Mouse (Mus musculus) heart, embryonic 13.5 days (tissue): ENCODE results near the gene Mrps18b. TPM values are rescaled to one million over a fixed set of nuclear protein-coding genes. Genes with fewer than 3 reads are reported as not detected.
A peak's percentile ranks its signal among the peaks of the same experiment; 100 is the strongest.
"Not testable (repeated sequence)": the region's sequence is repeated elsewhere in the genome, so short reads cannot be mapped to it uniquely, and the experiment has no call there.

Experiments used
- ATAC-seq: fragments of 200-750 bp; cut with Nextera tagmentation; 2 replicates; pipeline ENCODE4 v1.8.0; 2017; ENCODE audit warnings: moderate TSS enrichment; ENCODE audit not compliant: insufficient number of reproducible peaks, low FRiP score, low TSS enrichment; ENCODE audit errors: extremely low read depth
- H3K27ac ChIP-seq: fragments of 300-500 bp; sonication (generic); replicated peaks from 2 replicates; pipeline ENCODE4 v1.5.1; 2015; ENCODE audit warnings: moderate library complexity, mild to moderate bottlenecking, inconsistent platforms
- H3K27me3 ChIP-seq: fragments of 300-500 bp; sonication (generic); replicated peaks from 2 replicates; pipeline ENCODE4 v1.6.1; 2015; ENCODE audit warnings: mild to moderate bottlenecking, inconsistent platforms
- H3K36me3 ChIP-seq: fragments of 300-500 bp; sonication (generic); 2 replicates; pipeline ENCODE4 v1.6.1; 2015; ENCODE audit warnings: mild to moderate bottlenecking, inconsistent platforms
- H3K4me1 ChIP-seq: fragments of 300-500 bp; sonication (generic); 2 replicates; pipeline ENCODE4 v1.6.1; 2015; ENCODE audit warnings: inconsistent platforms
- H3K4me2 ChIP-seq: fragments of 300-500 bp; sonication (generic); 2 replicates; pipeline ENCODE4 v1.6.1; 2015; ENCODE audit warnings: inconsistent platforms, mild to moderate bottlenecking, moderate library complexity
- H3K4me3 ChIP-seq: fragments of 300-500 bp; sonication (generic); 2 replicates; pipeline ENCODE4 v1.5.1; 2015; ENCODE audit warnings: moderate library complexity, mild to moderate bottlenecking, inconsistent platforms
- H3K9ac ChIP-seq: fragments of 300-500 bp; sonication (generic); 2 replicates; pipeline ENCODE4 v1.6.1; 2015; ENCODE audit warnings: inconsistent platforms, mild to moderate bottlenecking, moderate library complexity
- H3K9me3 ChIP-seq: fragments of 300-500 bp; sonication (generic); 2 replicates; pipeline ENCODE4 v1.6.1; 2016; ENCODE audit warnings: inconsistent platforms
- whole genome bisulfite sequencing: fragments of 180-500 bp; shearing (Covaris S2); methylation state at CpG from one replicate; pipeline ENCODE4 v1.1.7; 2015; ENCODE audit warnings: mixed read lengths; 5-methylcytosine and 5-hydroxymethylcytosine counted together
- polyA plus RNA-seq: library from polyadenylated mRNA; unstranded; fragments of >200 nt; fragmentation: Nextera tagmentation; extraction: Ambion mirVana; gene quantifications from 2 replicates; pipeline ENCODE4 v1.2.1, GENCODE M21; 2015

The Mrps18b gene
- polyA plus RNA-seq = 67.8 and 75.9 TPM in 2 replicates

- Histone ChIP-seq H3K4me1 (peaks cover 33% of the 10 kb centered on the region), H3K4me3 (peak within 1 kb of the TSS; percentile 86), H3K36me3 (peaks cover 52% of the 10 kb centered on the region), H3K9ac (peak within 1 kb of the TSS; percentile 96), H3K4me2 (peak within 1 kb of the TSS; percentile 98), H3K9me3 (no peaks in the 10 kb centered on the region), H3K27ac (peak within 1 kb of the TSS; percentile 96), H3K27me3 (no peaks in the 10 kb centered on the region)
- WGBS = under 1% methylated on average over 83 of the region's 83 CpGs
- ATAC-seq = peak; percentile 87
Observed at GRCm38 (mm10) chr17:35916297-35917142, at the start of gene Mrps18b, which contains the start of gene Ppp1r10. TSS of gene Mrps18b (minus strand) at chr17:35916389. TSS of gene Ppp1r10 (plus strand) at chr17:35916434.

GRCm38 (mm10) chr17:35963279-35963678, 47.1 kb upstream of the Mrps18b start:
- no peaks in the 10 kb centered on the region for H3K9me3 ChIP-seq
- no peak overlapping the region for H3K9ac ChIP-seq
- H3K27ac ChIP-seq = no peak overlapping the region
- no peak for ATAC-seq
- H3K4me1 ChIP-seq = peaks cover 9% of the 10 kb centered on the region
- H3K36me3 ChIP-seq = peaks cover 86% of the 10 kb centered on the region
- H3K4me2 ChIP-seq = no peak overlapping the region
- no peaks in the 10 kb centered on the region for H3K27me3 ChIP-seq
- 88% methylated on average over 10 of the region's 10 CpGs for WGBS
- no peak overlapping the region for H3K4me3 ChIP-seq

GRCm38 (mm10) chr17:35958533-35959223, 42.5 kb upstream of the Mrps18b start:
- no peak for ATAC-seq
- no peaks in the 10 kb centered on the region for H3K4me1 ChIP-seq
- no peak overlapping the region for H3K4me2 ChIP-seq
- no peaks in the 10 kb centered on the region for H3K9me3 ChIP-seq
- no peak overlapping the region for H3K4me3 ChIP-seq
- no peak overlapping the region for H3K27ac ChIP-seq
- H3K27me3 ChIP-seq = no peaks in the 10 kb centered on the region
- WGBS = 93% methylated on average over 15 of the region's 15 CpGs
- peaks cover 83% of the 10 kb centered on the region for H3K36me3 ChIP-seq
- H3K9ac ChIP-seq = no peak overlapping the region

- no peak for ATAC-seq
- H3K4me2 ChIP-seq = no peak overlapping the region
- peaks cover 43% of the 10 kb centered on the region for H3K36me3 ChIP-seq
- H3K4me3 ChIP-seq = no peak overlapping the region
- 68% methylated on average over 8 of the region's 8 CpGs for whole genome bisulfite sequencing
- H3K4me1 ChIP-seq = no peaks in the 10 kb centered on the region
- no peaks in the 10 kb centered on the region for H3K9me3 ChIP-seq
- no peak overlapping the region for H3K27ac ChIP-seq
- no peaks in the 10 kb centered on the region for H3K27me3 ChIP-seq
- H3K9ac ChIP-seq = no peak overlapping the region
Observed at GRCm38 (mm10) chr17:35954665-35955064, 38.5 kb upstream of the Mrps18b start.

GRCm38 (mm10) chr17:35952559-35952958, 36.4 kb upstream of the Mrps18b start:
- WGBS = 73% methylated on average over 3 of the region's 3 CpGs
- H3K27me3 ChIP-seq, ATAC-seq, H3K4me2 ChIP-seq, H3K9me3 ChIP-seq, H3K4me1 ChIP-seq, H3K27ac ChIP-seq, H3K4me3 ChIP-seq, H3K9ac ChIP-seq: not testable (repeated sequence)
- peaks cover 22% of the 10 kb centered on the region for H3K36me3 ChIP-seq

GRCm38 (mm10) chr17:35950946-35951345, 34.8 kb upstream of the Mrps18b start:
- H3K4me3 ChIP-seq, H3K9ac ChIP-seq, ATAC-seq, H3K4me2 ChIP-seq, H3K27ac ChIP-seq, H3K4me1 ChIP-seq, H3K9me3 ChIP-seq, H3K27me3 ChIP-seq, H3K36me3 ChIP-seq: not testable (repeated sequence)

- no peaks in the 10 kb centered on the region for H3K27me3 ChIP-seq
- no peak overlapping the region for H3K4me3 ChIP-seq
- 0 out of 2 replicates have a peak, but pooled peaks cover 5% of the 10 kb centered on the region for H3K9me3 ChIP-seq
- 47% methylated on average over 1 of the region's 1 CpGs for WGBS
- no peak overlapping the region for H3K9ac ChIP-seq
- no peaks in the 10 kb centered on the region for H3K4me1 ChIP-seq
- ATAC-seq = no peak
- no peak overlapping the region for H3K27ac ChIP-seq
- H3K36me3 ChIP-seq = no peaks in the 10 kb centered on the region
- no peak overlapping the region for H3K4me2 ChIP-seq
Observed at GRCm38 (mm10) chr17:35939941-35940340, 23.8 kb upstream of the Mrps18b start.

- Histone ChIP-seq H3K4me3 (no peak overlapping the region), H3K9me3 (0 out of 2 replicates have a peak, but pooled peaks cover 5% of the 10 kb centered on the region), H3K27ac (no peak overlapping the region), H3K27me3 (no peaks in the 10 kb centered on the region), H3K4me1 (no peaks in the 10 kb centered on the region), H3K4me2 (no peak overlapping the region), H3K9ac (no peak overlapping the region), H3K36me3 (no peaks in the 10 kb centered on the region)
- ATAC-seq = no peak; the same call in 1 of the 2 replicates
- WGBS = 59% methylated on average over 2 of the region's 2 CpGs
Observed at GRCm38 (mm10) chr17:35939108-35939507, 22.9 kb upstream of the Mrps18b start.

- 0 out of 2 replicates have a peak, but pooled peaks cover 5% of the 10 kb centered on the region for H3K9me3 ChIP-seq
- WGBS = 17% methylated on average over 2 of the region's 2 CpGs
- no peak overlapping the region for H3K4me2 ChIP-seq
- no peaks in the 10 kb centered on the region for H3K4me1 ChIP-seq
- ATAC-seq = no peak
- H3K36me3 ChIP-seq = no peaks in the 10 kb centered on the region
- no peaks in the 10 kb centered on the region for H3K27me3 ChIP-seq
- no peak overlapping the region for H3K27ac ChIP-seq
- no peak overlapping the region for H3K4me3 ChIP-seq
- no peak overlapping the region for H3K9ac ChIP-seq
Observed at GRCm38 (mm10) chr17:35937700-35938348, 21.6 kb upstream of the Mrps18b start.

- H3K9me3 ChIP-seq, H3K27ac ChIP-seq, H3K27me3 ChIP-seq, H3K9ac ChIP-seq, H3K4me2 ChIP-seq, ATAC-seq, H3K4me3 ChIP-seq, H3K4me1 ChIP-seq: not testable (repeated sequence)
- 80% methylated on average over 14 of the region's 14 CpGs for WGBS
- peaks cover 16% of the 10 kb centered on the region for H3K36me3 ChIP-seq
Observed at GRCm38 (mm10) chr17:35935763-35936162, 19.6 kb upstream of the Mrps18b start.

- no peaks in the 10 kb centered on the region for H3K4me1 ChIP-seq
- H3K4me3 ChIP-seq = no peak overlapping the region
- no peak for ATAC-seq
- no peaks in the 10 kb centered on the region for H3K27me3 ChIP-seq
- H3K9ac ChIP-seq = no peak overlapping the region
- WGBS = 88% methylated on average over 4 of the region's 4 CpGs
- H3K4me2 ChIP-seq = no peak overlapping the region
- no peak overlapping the region for H3K27ac ChIP-seq
- H3K9me3 ChIP-seq = no peaks in the 10 kb centered on the region
- H3K36me3 ChIP-seq = peaks cover 47% of the 10 kb centered on the region
Observed at GRCm38 (mm10) chr17:35932608-35933007, 16.4 kb upstream of the Mrps18b start.
